Mouse (Mus musculus): ENCODE measurements around the gene Jtb.
A peak's percentile ranks its signal among the peaks of the same experiment; 100 is the strongest.

Gene Jtb

GRCm38 (mm10) chr3:90263121-90263771 is 31.8 kb downstream of the Jtb start:
- DNase-seq (ENCODE audit: low spot score): no peak

- no peak for DNase-seq (ENCODE audit: low spot score)
These were observed 33.3 kb downstream of the Jtb start for GRCm38 (mm10) chr3:90264687-90265033.

- DNase-seq (ENCODE audit: low spot score): peak; percentile 85
These were observed 33.9 kb downstream of the Jtb start, which contains the start of gene Dennd4b for GRCm38 (mm10) chr3:90265034-90265931. Dennd4b (plus strand) TSS chr3:90265185.

GRCm38 (mm10) chr3:90265932-90266741 is 34.7 kb downstream of the Jtb start:
- DNase-seq (ENCODE audit: low spot score): no peak

- DNase-seq (ENCODE audit: low spot score): no peak
These were observed 35.7 kb downstream of the Jtb start for GRCm38 (mm10) chr3:90266901-90267775.

- no peak for DNase-seq (ENCODE audit: low spot score)
These were observed 36.8 kb downstream of the Jtb start for GRCm38 (mm10) chr3:90268190-90268589.

- DNase-seq (ENCODE audit: low spot score): no peak
These were observed 37.6 kb downstream of the Jtb start for GRCm38 (mm10) chr3:90268971-90269370.

- no peak for DNase-seq (ENCODE audit: low spot score)
These were observed 39.4 kb downstream of the Jtb start for GRCm38 (mm10) chr3:90270784-90271183.

- DNase-seq (ENCODE audit: low spot score): no peak
These were observed 40.8 kb downstream of the Jtb start for GRCm38 (mm10) chr3:90272170-90272569.

GRCm38 (mm10) chr3:90273855-90274254 is 42.5 kb downstream of the Jtb start:
- DNase-seq (ENCODE audit: low spot score): no peak

- no peak for DNase-seq (ENCODE audit: low spot score)
These were observed 43.9 kb downstream of the Jtb start for GRCm38 (mm10) chr3:90275286-90275685.

GRCm38 (mm10) chr3:90276858-90277257 is 45.5 kb downstream of the Jtb start:
- DNase-seq (ENCODE audit: low spot score): no peak

GRCm38 (mm10) chr3:90277793-90278192 is 46.4 kb downstream of the Jtb start:
- DNase-seq (ENCODE audit: low spot score): no peak

- DNase-seq (ENCODE audit: low spot score): no peak
These were observed 46.8 kb downstream of the Jtb start for GRCm38 (mm10) chr3:90278211-90278610.

GRCm38 (mm10) chr3:90279216-90279615 is 47.8 kb downstream of the Jtb start:
- no peak for DNase-seq (ENCODE audit: low spot score)

GRCm38 (mm10) chr3:90279743-90280142 is 48.3 kb downstream of the Jtb start:
- DNase-seq (ENCODE audit: low spot score): no peak

- no peak for DNase-seq (ENCODE audit: low spot score)
These were observed 49.3 kb downstream of the Jtb start for GRCm38 (mm10) chr3:90280708-90281107.

GRCm38 (mm10) chr3:90284150-90284549 is 52.8 kb downstream of the Jtb start:
- no peak for DNase-seq (ENCODE audit: low spot score)
